Mouse (Mus musculus) inflammation-experienced regulatory T-cells, adult 6 months (primary cell): ENCODE measurements around the gene Ch25h. TPM values are rescaled to one million over a fixed set of nuclear protein-coding genes. Genes with fewer than 3 reads are reported as not detected.

Source experiments
- ATAC-seq: one replicate; pipeline ENCODE4 v1.8.0; 2017
- polyA plus RNA-seq, 3 experiments: library from polyadenylated mRNA; unstranded; fragments of 100-300 nt; shearing (Covaris generic); gene quantifications; one replicate each; pipeline ENCODE4 v1.2.1; 2017

Ch25h gene
- under 1 TPM in 1 of 3 experiments, not detected in 2; 0.26 TPM for polyA plus RNA-seq

- ATAC-seq: peak; percentile 44
Observed at GRCm38 (mm10) chr19:34474991-34475971, at the start of gene Ch25h. Gene Ch25h, minus strand, starts transcription at chr19:34475164.

- ATAC-seq: no peak
Observed at GRCm38 (mm10) chr19:34524646-34525045, 49.7 kb upstream of the Ch25h start.

- no peak for ATAC-seq
Observed at GRCm38 (mm10) chr19:34523106-34523725, 48.3 kb upstream of the Ch25h start.

GRCm38 (mm10) chr19:34521978-34522377, 47.0 kb upstream of the Ch25h start:
- no peak for ATAC-seq

GRCm38 (mm10) chr19:34521361-34521760, 46.4 kb upstream of the Ch25h start:
- ATAC-seq: no peak

DNA sequence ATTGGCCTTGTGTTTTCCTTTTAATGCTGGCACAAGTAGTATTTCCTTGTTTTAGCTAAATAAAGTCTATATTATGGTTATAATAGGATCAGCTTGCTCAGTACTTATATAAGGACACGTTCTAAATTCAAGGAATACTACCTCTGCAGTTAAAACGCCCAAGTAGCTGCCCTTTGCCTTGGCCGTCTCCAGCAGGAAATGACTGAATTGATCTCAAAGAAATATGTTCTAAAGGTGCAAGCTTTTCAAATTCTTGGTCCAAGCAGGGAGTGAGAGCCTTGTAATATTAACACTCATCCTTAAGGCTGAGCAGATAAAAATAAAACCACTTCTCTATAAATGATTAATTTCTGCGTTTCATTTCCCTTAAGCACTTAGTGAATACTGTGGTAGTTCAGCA, 45.1 kb upstream of the Ch25h start:
- no peak for ATAC-seq

DNA sequence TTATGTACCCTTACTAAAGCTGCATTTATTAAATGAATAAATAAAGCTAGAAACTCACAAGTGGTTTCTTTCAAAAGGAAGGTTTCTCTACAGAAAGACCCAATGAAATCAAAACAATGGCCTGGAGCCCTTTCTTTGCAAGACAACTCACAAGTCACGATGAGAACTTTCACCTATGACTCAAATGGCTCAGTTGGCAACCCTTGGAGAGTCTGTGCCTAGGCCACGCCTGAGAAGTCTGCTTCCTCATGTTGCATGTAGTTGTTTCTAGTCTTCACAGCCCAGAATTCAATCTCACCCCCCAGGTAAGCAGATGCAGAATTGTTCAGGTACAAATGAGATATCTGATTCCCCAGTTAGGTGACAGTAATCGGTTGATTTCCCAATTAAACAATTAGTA, 44.7 kb upstream of the Ch25h start:
- no peak for ATAC-seq

DNA sequence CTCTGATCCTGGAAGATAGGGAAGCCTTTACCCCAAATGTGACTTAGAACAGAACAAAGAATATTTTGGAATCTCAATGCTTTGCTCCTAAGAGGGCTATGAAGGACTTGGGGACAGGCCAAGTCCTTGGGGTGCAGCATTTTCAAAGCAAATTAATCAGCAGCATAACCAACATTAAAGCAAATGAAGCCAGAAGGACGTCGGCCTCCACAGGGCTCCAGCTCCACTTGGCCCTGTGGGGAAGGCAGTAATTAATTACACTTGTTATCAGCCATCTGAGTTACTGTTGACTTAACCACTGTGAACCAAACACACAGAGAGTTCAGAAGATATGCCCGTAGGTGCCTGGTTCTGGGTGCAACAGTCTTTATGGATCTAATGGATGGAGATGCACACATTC, 43.8 kb upstream of the Ch25h start:
- no peak for ATAC-seq

- ATAC-seq: no peak
Observed at GRCm38 (mm10) chr19:34517812-34518594, 43.0 kb upstream of the Ch25h start.

DNA sequence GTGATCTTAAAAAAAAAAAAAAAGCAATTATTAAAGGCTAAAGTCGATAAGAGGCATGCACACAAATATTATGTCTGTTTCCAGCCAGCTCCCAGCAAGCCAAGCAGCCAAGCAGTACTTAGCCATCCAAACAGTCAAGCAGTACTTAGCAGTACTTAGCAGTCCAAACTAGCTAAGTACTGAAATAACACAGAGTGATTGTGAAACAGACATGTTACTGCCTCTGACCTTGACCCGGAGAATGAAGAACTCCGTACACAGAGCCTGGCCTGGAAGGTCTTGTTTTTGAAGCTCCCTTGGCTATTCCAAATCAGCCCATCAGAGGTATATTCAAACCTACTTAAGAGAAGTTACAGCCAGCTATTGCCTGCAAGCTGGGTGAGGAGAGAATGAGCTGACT, 42.2 kb upstream of the Ch25h start:
- ATAC-seq: no peak

GRCm38 (mm10) chr19:34516346-34516745, 41.4 kb upstream of the Ch25h start:
- ATAC-seq: no peak

DNA sequence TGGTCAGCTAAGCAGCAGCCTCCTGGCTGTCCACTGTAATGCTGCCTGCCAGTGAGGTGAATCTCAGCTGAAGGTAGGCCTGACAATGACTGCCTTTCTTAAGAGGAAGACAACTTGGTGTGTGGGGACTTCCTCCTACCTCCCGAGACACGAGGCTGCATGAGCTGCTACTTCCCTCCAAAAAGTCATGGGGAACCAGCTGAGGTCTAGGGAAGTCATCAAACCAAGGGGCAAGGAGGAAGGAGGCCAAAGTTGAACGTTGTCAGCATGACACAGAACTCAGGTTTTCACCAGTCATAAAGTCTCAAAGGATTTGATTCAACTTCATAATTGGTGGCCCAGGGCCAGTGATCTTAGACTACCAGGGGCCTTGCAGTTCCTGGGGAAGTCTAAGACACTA, 40.7 kb upstream of the Ch25h start:
- no peak for ATAC-seq

DNA sequence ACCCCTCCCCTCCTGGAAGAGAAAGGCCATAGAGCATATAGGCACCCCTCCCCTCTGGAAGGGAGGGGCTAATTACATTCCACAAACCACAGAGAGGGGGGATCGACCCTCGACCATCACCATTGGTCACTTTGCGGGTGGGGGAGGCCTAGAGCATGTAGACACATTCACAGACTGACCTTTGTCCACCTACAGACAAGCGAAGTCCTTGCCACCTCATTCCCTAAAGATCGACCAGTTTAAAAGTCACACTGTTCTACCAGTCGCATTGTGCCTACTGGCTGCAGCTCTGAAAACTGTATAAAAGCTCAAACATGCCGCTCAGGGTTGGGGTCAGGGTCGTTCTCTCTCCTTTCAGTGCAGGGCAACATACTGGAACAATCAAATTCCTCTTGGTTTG, 36.6 kb upstream of the Ch25h start:
- ATAC-seq: no peak

DNA sequence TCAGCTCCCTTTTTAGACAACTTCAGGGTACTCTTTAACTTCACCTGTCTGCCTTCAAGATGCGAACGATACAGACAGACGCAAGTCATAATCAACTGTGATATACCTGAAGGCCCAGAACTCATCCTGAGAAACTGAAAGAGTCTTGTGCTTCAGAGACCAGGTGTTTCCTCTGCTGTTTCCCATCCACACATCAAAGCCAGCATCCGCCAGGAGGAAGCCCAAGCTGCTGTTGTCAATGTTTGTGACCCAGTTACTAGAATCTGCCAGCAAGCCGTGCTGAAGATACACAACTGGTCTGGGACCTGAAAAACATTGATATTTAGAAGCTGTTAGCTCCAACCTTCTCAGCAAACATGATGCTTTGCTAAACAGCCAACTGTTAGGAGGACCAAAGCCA, 35.8 kb upstream of the Ch25h start:
- peak; percentile 90 for ATAC-seq

GRCm38 (mm10) chr19:34505161-34505721, 30.3 kb upstream of the Ch25h start:
- peak; percentile 77 for ATAC-seq

- ATAC-seq: peak; percentile 93
Observed at GRCm38 (mm10) chr19:34500763-34501162, 25.8 kb upstream of the Ch25h start.

DNA sequence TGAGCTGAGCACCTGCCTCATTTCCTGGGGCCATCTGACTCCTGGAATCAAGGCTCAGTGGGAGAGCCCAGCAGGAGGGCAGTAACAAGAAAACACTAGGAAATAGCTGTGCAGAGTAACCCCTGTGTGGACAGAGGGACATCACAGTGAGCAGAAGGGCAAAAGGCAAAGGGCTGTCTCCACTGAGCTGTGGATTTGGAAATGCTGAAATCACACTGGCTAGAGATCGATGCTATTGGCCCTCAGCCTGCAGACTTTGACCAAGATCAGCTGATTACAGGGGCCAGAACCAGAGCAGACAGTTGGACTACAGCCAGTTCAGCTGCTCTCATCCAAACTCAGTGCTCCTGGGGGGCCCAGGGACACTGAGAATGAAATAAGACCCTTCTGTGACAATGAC, 21.4 kb upstream of the Ch25h start:
- ATAC-seq: no peak

GRCm38 (mm10) chr19:34493859-34494258, 18.9 kb upstream of the Ch25h start:
- ATAC-seq: no peak

DNA sequence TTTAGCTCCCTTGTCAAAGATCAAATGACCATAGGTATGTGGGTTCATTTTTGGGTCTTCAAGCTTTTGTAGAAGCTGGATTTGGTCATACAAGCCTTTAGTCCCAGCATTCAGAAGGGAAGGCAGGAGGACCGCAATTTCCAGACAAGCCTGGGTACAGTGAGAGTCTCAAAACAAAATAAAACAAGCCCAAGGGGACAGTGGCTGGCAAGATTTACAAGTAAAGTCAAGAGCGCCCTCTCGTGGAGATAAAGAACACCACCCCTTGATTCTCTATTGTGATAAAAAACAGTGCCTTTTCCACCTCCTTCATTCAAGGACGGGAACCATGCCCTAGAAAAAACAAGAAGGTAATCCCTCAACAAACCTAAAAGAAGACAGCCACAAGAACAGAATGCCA, 8.6 kb upstream of the Ch25h start:
- ATAC-seq: peak; percentile 63

- peak; percentile 65 for ATAC-seq
Observed at GRCm38 (mm10) chr19:34474228-34474990, 555 bp downstream of the Ch25h start.

DNA sequence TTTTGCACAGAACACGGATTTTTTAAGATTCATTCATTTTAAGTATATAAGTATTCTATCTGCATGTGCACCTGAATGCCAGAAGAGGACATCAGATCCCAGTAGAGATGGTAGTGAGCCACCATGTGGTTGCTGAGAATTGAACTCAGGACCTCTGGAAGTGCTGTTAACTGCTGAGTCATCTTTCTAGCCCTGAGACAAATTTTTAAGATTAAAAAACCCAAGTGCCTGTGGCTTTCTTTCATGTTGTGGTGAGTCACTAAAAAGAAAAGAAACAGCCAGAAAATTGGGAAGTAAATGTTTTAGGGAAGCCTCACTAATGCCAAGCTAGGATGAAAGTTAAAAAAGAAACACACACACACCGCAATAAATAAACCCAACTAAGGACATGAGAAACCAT, 3.3 kb downstream of the Ch25h start:
- no peak for ATAC-seq

- no peak for ATAC-seq
Observed at GRCm38 (mm10) chr19:34468794-34469193, 6.2 kb downstream of the Ch25h start.
